Mouse (Mus musculus) ES-E14 (cell line): ENCODE results near the gene Msmb. TPM values are rescaled to one million over a fixed set of nuclear protein-coding genes. Genes with fewer than 3 reads are reported as not detected.
A peak's percentile ranks its signal among the peaks of the same experiment; 100 is the strongest.
"Not testable (repeated sequence)": the region's sequence is repeated elsewhere in the genome, so short reads cannot be mapped to it uniquely, and the experiment has no call there.

Experiments used
- DNase-seq: peaks from one replicate; pipeline ENCODE4 v3.0.0-alpha.2; 2013; ENCODE audit warnings: low read depth, low spot score
- H3K27ac ChIP-seq: 2 replicates; pipeline ENCODE4 v1.5.1; 2012; ENCODE audit warnings: low read depth, mild to moderate bottlenecking, low read length, moderate library complexity, mixed read lengths; ENCODE audit not compliant: poor library complexity, insufficient read depth, severe bottlenecking
- H3K36me3 ChIP-seq: 2 replicates; pipeline ENCODE4 v1.6.1; 2012; ENCODE audit warnings: mild to moderate bottlenecking, low read length, moderate library complexity, mixed read lengths; ENCODE audit not compliant: control insufficient read depth, poor library complexity, insufficient read depth, severe bottlenecking
- H3K4me1 ChIP-seq, 2 experiments: fragments of 150-350 bp in 1 of 2; sonication (generic) in 1 of 2; 2 replicates each; pipeline ENCODE4 v1.6.1; 2012; ENCODE audit warnings: low read length in 2 of 2, mild to moderate bottlenecking in 1 of 2, mixed read lengths in 1 of 2; ENCODE audit not compliant: control insufficient read depth in 2 of 2, insufficient read depth in 2 of 2, poor library complexity in 1 of 2
- H3K4me3 ChIP-seq, 2 experiments: fragments of 150-350 bp in 1 of 2; sonication (generic) in 1 of 2; 2 replicates each; pipeline ENCODE4 v1.5.1; 2012; ENCODE audit warnings: low read length in 2 of 2, low read depth in 1 of 2, mild to moderate bottlenecking in 1 of 2, mixed read lengths in 1 of 2; ENCODE audit not compliant: insufficient read depth in 1 of 2, poor library complexity in 1 of 2, severe bottlenecking in 1 of 2
- H3K9ac ChIP-seq: 2 replicates; pipeline ENCODE4 v1.6.1; 2012; ENCODE audit warnings: low read depth, mild to moderate bottlenecking, low read length, mixed read lengths; ENCODE audit not compliant: poor library complexity, insufficient read depth, severe bottlenecking
- H3K9me3 ChIP-seq: fragments of 150-350 bp; sonication (generic); 2 replicates; pipeline ENCODE4 v1.6.1; 2012; ENCODE audit warnings: low read depth, mild to moderate bottlenecking, low read length; ENCODE audit not compliant: control insufficient read depth, insufficient read depth
- CHD2 ChIP-seq: IDR thresholded peaks from 2 replicates; pipeline ENCODE4 v1.6.1; 2014; ENCODE audit warnings: mild to moderate bottlenecking, low read depth, low read length, inconsistent platforms
- HCFC1 ChIP-seq: IDR thresholded peaks from 2 replicates; pipeline ENCODE4 v1.6.1; 2012; ENCODE audit warnings: low read length, inconsistent platforms, borderline replicate concordance; ENCODE audit not compliant: insufficient read depth
- MAFK ChIP-seq: IDR thresholded peaks from 2 replicates; pipeline ENCODE4 v1.6.1; 2014; ENCODE audit warnings: mild to moderate bottlenecking, low read depth, low read length, inconsistent platforms; ENCODE audit not compliant: insufficient read depth
- ZC3H11A ChIP-seq: IDR thresholded peaks from 2 replicates; pipeline ENCODE4 v1.6.1; 2012; ENCODE audit warnings: low read depth, mild to moderate bottlenecking, inconsistent platforms, low read length, borderline replicate concordance
- ZNF384 ChIP-seq: IDR thresholded peaks from 2 replicates; pipeline ENCODE4 v1.6.1; 2012; ENCODE audit warnings: low read depth, low read length, inconsistent platforms
- in situ Hi-C, 2 experiments: fragments of 600-800 bp; cut with MboI; formaldehyde crosslinking; loops; one replicate each; pipeline ENCODE4 v1.15.1; 2025; ENCODE audit warnings: low sequenced_read_pairs in 2 of 2, inconsistent platforms in 1 of 2; ENCODE audit not compliant: unreplicated experiment in 2 of 2
- total RNA-seq: library from RNA; depleted of rRNA; stranded (reverse); fragments of 300-350 nt; gene quantifications from 2 replicates; pipeline ENCODE4 v1.2.3, GENCODE M21; 2012

The Msmb gene
- total RNA-seq, 1 experiment: not detected

- in situ Hi-C loops: no loop called here
- H3K27ac ChIP-seq: peak overlapping the region; percentile 68; the same call in 1 of the 2 replicates
- TF ChIP-seq MAFK: no peak
- no peak for TF ChIP-seq ZC3H11A
- TF ChIP-seq CHD2: no peak
- TF ChIP-seq HCFC1: no peak
- TF ChIP-seq ZNF384: no peak
- H3K36me3 ChIP-seq: peaks cover 8% of the 10 kb centered on the region; the same call in 1 of the 2 replicates
- H3K9me3 ChIP-seq: no peaks in the 10 kb centered on the region
- H3K9ac ChIP-seq: no peak overlapping the region
- H3K4me1 ChIP-seq: peaks cover 0 to 23% of the 10 kb centered on the region in 2 experiments; a peak in 3 of 4 replicates
- no peak for DNase-seq
- no peak overlapping the region for H3K4me3 ChIP-seq
These were observed 34.9 kb upstream of the Msmb start for GRCm38 (mm10) chr14:32106911-32107310.

- H3K27ac ChIP-seq, in situ Hi-C loops, DNase-seq, H3K4me1 ChIP-seq, H3K9me3 ChIP-seq, H3K36me3 ChIP-seq: not testable (repeated sequence)
- 0 out of 4 replicates have a peak overlapping the region, but pooled peaks of 1 of the 2 experiments have one; percentile 2 for H3K4me3 ChIP-seq
- H3K9ac ChIP-seq: peak overlapping the region; percentile 28; the same call in 1 of the 2 replicates
These were observed 29.7 kb upstream of the Msmb start for GRCm38 (mm10) chr14:32112124-32112523.

- Histone ChIP-seq H3K9me3 (no peaks in the 10 kb centered on the region), H3K4me3 (no peak overlapping the region), H3K4me1 (peaks cover 6 to 15% of the 10 kb centered on the region in 2 experiments), H3K27ac (no peak overlapping the region; the same call in 1 of the 2 replicates), H3K9ac (0 out of 2 replicates have a peak overlapping the region, but pooled peaks have one; percentile 23), H3K36me3 (no peaks in the 10 kb centered on the region)
- in situ Hi-C loops: no loop called here
- no peak for DNase-seq
- TF ChIP-seq ZNF384 (no peak), ZC3H11A (no peak), CHD2 (no peak), MAFK (no peak), HCFC1 (no peak)
These were observed 20.6 kb upstream of the Msmb start for GRCm38 (mm10) chr14:32120940-32121919.

GRCm38 (mm10) chr14:32121920-32122315 lies 19.9 kb upstream of the Msmb start:
- peak; percentile 72 for DNase-seq
- no peak overlapping the region for H3K4me3 ChIP-seq
- no peak overlapping the region; the same call in 1 of the 2 replicates for H3K27ac ChIP-seq
- in situ Hi-C loops: no loop called here
- no peaks in the 10 kb centered on the region for H3K9me3 ChIP-seq
- H3K9ac ChIP-seq: no peak overlapping the region
- H3K36me3 ChIP-seq: no peaks in the 10 kb centered on the region
- TF ChIP-seq HCFC1 (no peak), ZC3H11A (peak; percentile 25; the same call in 1 of the 2 replicates), ZNF384 (no peak), MAFK (no peak), CHD2 (no peak)
- H3K4me1 ChIP-seq: peaks cover 6 to 19% of the 10 kb centered on the region in 2 experiments
